Mouse (Mus musculus): ENCODE results near the gene Ankrd39.
"Not testable (repeated sequence)": the region's sequence is repeated elsewhere in the genome, so short reads cannot be mapped to it uniquely, and the experiment has no call there.

Ankrd39 gene

GRCm38 (mm10) chr1:36554633-36555399, 7.6 kb upstream of the Ankrd39 start:
- DNase-seq (ENCODE audit: extremely low read depth, low read depth), result no peak

GRCm38 (mm10) chr1:36552506-36552905, 5.3 kb upstream of the Ankrd39 start:
- DNase-seq (ENCODE audit: extremely low read depth, low read depth), result no peak

- DNase-seq (ENCODE audit: extremely low read depth, low read depth), result no peak
Observed at GRCm38 (mm10) chr1:36551904-36552303, 4.7 kb upstream of the Ankrd39 start.

GRCm38 (mm10) chr1:36550075-36550863, 3.0 kb upstream of the Ankrd39 start:
- no peak for DNase-seq (ENCODE audit: extremely low read depth, low read depth)

GRCm38 (mm10) chr1:36549491-36549890, 2.2 kb upstream of the Ankrd39 start:
- no peak for DNase-seq (ENCODE audit: extremely low read depth, low read depth)

GRCm38 (mm10) chr1:36548771-36549170, 1.5 kb upstream of the Ankrd39 start:
- no peak for DNase-seq (ENCODE audit: extremely low read depth, low read depth)

- no peak for DNase-seq (ENCODE audit: extremely low read depth, low read depth)
Observed at GRCm38 (mm10) chr1:36547981-36548598, 845 bp upstream of the Ankrd39 start.

- peak; percentile 55 for DNase-seq (ENCODE audit: extremely low read depth, low read depth)
Observed at GRCm38 (mm10) chr1:36545845-36546600, 1.2 kb downstream of the Ankrd39 start.

GRCm38 (mm10) chr1:36545382-36545781, 1.9 kb downstream of the Ankrd39 start:
- no peak for DNase-seq (ENCODE audit: extremely low read depth, low read depth)

- DNase-seq (ENCODE audit: extremely low read depth, low read depth), result no peak
Observed at GRCm38 (mm10) chr1:36542925-36543324, 4.3 kb downstream of the Ankrd39 start.

- DNase-seq (ENCODE audit: extremely low read depth, low read depth), result no peak
Observed at GRCm38 (mm10) chr1:36541844-36542243, 5.4 kb downstream of the Ankrd39 start.

GRCm38 (mm10) chr1:36540807-36541206, 6.4 kb downstream of the Ankrd39 start:
- no peak for DNase-seq (ENCODE audit: extremely low read depth, low read depth)

- DNase-seq (ENCODE audit: extremely low read depth, low read depth), result no peak
Observed at GRCm38 (mm10) chr1:36540132-36540531, 7.1 kb downstream of the Ankrd39 start.

- DNase-seq (ENCODE audit: extremely low read depth, low read depth), result no peak
Observed at GRCm38 (mm10) chr1:36539186-36539585, 8.1 kb downstream of the Ankrd39 start, which contains the start of gene Gm42417. Gene Gm42417 (minus strand): TSS chr1:36539429.

GRCm38 (mm10) chr1:36538727-36539126, 8.5 kb downstream of the Ankrd39 start:
- no peak for DNase-seq (ENCODE audit: extremely low read depth, low read depth)

GRCm38 (mm10) chr1:36536783-36537182, 10.5 kb downstream of the Ankrd39 start, which contains the start of gene Ankrd23:
Gene Ankrd23 (minus strand): TSS chr1:36536883.
- DNase-seq (ENCODE audit: extremely low read depth, low read depth), result not testable (repeated sequence)

GRCm38 (mm10) chr1:36536397-36536728, 10.9 kb downstream of the Ankrd39 start:
- DNase-seq (ENCODE audit: extremely low read depth, low read depth), result no peak

GRCm38 (mm10) chr1:36535477-36536396, 11.5 kb downstream of the Ankrd39 start:
- no peak for DNase-seq (ENCODE audit: extremely low read depth, low read depth)

GRCm38 (mm10) chr1:36534595-36535058, 12.6 kb downstream of the Ankrd39 start:
- DNase-seq (ENCODE audit: extremely low read depth, low read depth), result no peak

GRCm38 (mm10) chr1:36533546-36533945, 13.7 kb downstream of the Ankrd39 start:
- DNase-seq (ENCODE audit: extremely low read depth, low read depth), result no peak

Data from MEL-GATA-1-ER (cell line).